Mouse (Mus musculus): ENCODE data around the gene Fst. TPM values are rescaled to one million over a fixed set of nuclear protein-coding genes. Genes with fewer than 3 reads are reported as not detected.

Gene Fst
- polyA plus RNA-seq, 1 experiment from 2014 or later, result 58.4 TPM

DNA sequence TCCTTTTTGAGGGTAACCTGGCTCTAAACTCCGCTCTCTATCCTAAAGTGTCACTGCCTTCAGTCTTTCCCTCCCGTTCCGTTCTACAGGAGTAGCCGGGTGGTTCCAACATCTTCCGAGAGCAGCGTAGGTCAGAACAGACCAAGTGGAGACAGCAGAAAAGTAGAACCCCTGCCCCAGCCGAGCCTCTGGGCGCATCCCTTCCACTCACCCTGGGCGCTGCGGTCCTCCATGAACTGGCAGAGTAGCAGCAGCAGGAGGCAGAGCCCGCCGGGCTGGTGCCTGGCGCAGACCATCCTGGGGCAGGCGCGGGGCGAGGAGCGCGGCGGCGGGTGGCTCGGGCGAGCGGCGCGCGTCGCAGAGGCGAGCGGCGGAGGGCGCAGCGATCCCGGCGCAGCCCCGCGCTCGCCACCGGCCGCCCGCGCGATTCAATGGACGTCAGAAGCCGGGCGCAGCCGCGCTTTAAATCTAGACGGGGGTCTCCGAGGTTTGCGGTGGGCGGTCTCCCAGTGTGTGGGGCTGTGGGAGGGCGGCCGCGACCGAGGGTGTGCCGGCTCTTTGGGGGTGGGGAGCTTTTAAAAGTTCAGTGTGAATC, 363 bp downstream of the Fst start:
- Histone ChIP-seq H3K27ac (peak overlapping the region; percentile 70), H3K27me3 (peaks cover 73% of the 10 kb centered on the region), H3K4me2 (replicated peaks) (peak overlapping the region; percentile 94), H3K9me3 (no peaks in the 10 kb centered on the region), H3K4me1 (peaks cover 27% of the 10 kb centered on the region), H3K36me3 (no peaks in the 10 kb centered on the region), H3K4me3 (peak overlapping the region; percentile 60), H3K9ac (peak overlapping the region; percentile 75)
- peak; percentile 72 for ATAC-seq (ENCODE audit: low FRiP score, low read depth)
- WGBS, result under 1% methylated on average over 56 of the region's 56 CpGs

DNA sequence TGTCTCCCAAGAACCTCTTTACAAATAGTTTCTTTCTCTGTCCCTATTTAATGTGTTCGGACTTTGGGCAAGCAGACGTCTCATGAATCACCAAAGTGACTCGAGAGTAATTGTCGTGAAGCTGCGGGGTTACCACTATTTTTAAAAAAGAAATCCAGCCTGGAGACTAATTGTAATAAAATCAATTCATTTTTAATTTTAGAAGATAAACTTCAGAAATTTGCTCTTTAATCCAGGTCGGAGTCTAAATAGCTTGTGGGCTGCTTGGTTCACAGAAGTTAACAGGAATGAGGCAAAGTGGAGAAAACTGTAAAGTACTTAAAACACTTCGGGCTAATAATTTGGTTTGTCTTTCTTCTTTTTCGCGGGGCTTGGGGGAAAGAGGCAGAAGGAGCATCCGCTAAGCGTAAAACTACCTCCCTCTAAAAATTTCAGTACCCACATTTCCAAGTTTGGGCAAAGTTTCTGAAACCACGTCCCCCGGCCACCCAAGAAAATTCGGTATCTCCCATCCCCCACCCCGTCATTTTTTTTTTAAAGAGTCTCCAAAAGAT, 1.1 kb downstream of the Fst start:
- peak overlapping the region; percentile 60 for H3K4me3 ChIP-seq
- H3K9ac ChIP-seq, result peak overlapping the region; percentile 75
- H3K4me2 ChIP-seq (replicated peaks), result peak overlapping the region; percentile 94
- no peaks in the 10 kb centered on the region for H3K9me3 ChIP-seq
- peaks cover 27% of the 10 kb centered on the region for H3K4me1 ChIP-seq
- H3K27ac ChIP-seq, result no peak overlapping the region
- no peak for ATAC-seq (ENCODE audit: low FRiP score, low read depth)
- H3K27me3 ChIP-seq, result peaks cover 69% of the 10 kb centered on the region
- WGBS, result 1% methylated on average over 15 of the region's 15 CpGs
- 0 out of 2 replicates have a peak, but pooled peaks cover under 1% of the 10 kb centered on the region for H3K36me3 ChIP-seq

DNA sequence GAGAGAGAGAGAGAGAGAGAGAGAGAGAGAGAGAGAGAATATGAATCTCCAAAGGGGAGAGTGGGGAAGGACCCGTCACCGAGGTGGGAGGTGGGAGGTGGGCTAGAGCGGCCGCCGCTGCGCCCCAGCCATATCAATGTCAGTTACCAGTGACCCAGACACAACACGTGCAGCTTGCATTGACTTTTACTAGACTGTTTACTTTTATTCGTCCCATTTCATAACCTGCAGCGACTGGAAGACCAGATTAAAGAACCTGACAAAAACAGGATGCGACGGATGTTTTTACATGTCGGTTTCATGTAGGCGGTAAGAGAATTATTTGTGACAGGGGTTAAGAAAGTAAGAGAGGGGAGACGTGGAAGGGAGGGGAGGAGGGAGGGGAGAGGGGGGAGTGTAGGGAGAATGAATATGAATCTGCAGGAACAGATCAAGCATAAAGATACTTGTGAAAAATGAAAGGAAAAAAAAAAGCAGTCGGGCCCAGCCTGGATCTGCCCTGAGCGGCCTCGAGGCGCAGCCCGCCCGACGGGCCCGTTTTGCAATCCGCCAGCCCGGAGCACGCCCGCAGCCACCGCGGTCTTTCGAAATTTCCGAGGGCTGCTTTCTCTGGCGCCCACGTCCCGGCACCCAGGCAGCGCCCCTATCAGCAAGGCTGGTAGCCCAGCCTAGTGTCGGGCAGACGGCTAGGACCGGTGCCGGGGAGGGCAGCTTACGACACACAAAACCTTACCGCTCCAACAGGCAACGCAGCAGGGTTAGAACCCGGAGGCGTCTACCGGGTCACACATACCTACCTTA, 1.8 kb downstream of the Fst start:
- H3K4me1 ChIP-seq, result peaks cover 27% of the 10 kb centered on the region
- peaks cover 68% of the 10 kb centered on the region for H3K27me3 ChIP-seq
- H3K36me3 ChIP-seq, result 0 out of 2 replicates have a peak, but pooled peaks cover 3% of the 10 kb centered on the region
- no peak overlapping the region for H3K27ac ChIP-seq
- H3K4me2 ChIP-seq (replicated peaks), result peak overlapping the region; percentile 94
- H3K9me3 ChIP-seq, result no peaks in the 10 kb centered on the region
- WGBS, result under 1% methylated on average over 44 of the region's 44 CpGs
- ATAC-seq (ENCODE audit: low FRiP score, low read depth), result no peak
- H3K9ac ChIP-seq, result peak overlapping the region; percentile 75
- peak overlapping the region; percentile 60 for H3K4me3 ChIP-seq

DNA sequence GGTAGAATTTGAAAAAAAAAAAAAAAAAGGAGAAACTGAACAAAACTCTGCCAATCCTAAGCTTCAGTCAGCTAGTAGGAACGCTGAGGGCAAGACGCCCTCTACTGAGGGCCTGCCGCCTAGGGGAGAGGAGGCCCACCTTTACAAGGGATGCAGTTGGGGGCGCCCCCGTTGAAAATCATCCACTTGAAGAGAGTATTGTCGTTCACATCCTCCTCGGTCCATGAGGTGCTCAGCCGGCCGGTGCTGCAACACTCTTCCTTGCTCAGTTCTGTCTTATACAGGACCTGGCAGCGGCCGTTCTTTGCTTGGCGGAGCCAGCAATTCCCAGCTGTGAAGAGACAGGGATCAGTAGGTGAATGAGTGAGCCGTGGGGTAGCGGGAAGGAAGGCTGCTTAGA, 2.5 kb downstream of the Fst start:
- H3K9ac ChIP-seq, result peak overlapping the region; percentile 60; the same call in 1 of the 2 replicates
- H3K27me3 ChIP-seq, result peaks cover 62% of the 10 kb centered on the region
- H3K27ac ChIP-seq, result no peak overlapping the region
- peaks cover 27% of the 10 kb centered on the region for H3K4me1 ChIP-seq
- WGBS, result 1% methylated on average over 14 of the region's 14 CpGs
- no peaks in the 10 kb centered on the region for H3K9me3 ChIP-seq
- peak overlapping the region; percentile 60 for H3K4me3 ChIP-seq
- ATAC-seq (ENCODE audit: low FRiP score, low read depth), result no peak
- H3K4me2 ChIP-seq (replicated peaks), result peak overlapping the region; percentile 94
- peaks cover 7% of the 10 kb centered on the region for H3K36me3 ChIP-seq

DNA sequence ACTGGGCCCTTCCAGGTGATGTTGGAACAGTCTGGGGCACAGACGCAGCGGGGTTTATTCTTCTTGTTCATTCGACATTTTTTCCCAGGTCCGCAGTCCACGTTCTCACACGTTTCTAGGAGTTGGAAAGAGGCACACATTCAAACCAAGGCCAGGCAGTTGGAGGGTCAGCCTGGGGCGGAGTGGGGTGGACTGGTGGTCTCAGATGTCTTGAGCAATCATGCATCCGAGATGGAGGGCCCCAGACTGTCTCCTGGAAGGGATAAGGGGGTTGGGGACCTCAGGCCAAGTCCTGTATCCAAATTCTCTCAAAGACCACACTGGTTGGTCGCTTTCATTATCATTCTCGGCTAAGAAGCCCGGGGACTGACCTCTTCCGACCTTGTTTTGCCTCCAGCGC, 3.0 kb downstream of the Fst start:
- Histone ChIP-seq H3K27me3 (peaks cover 60% of the 10 kb centered on the region), H3K27ac (no peak overlapping the region), H3K36me3 (peaks cover 7% of the 10 kb centered on the region), H3K4me2 (replicated peaks) (peak overlapping the region; percentile 94), H3K4me1 (peaks cover 27% of the 10 kb centered on the region), H3K4me3 (peak overlapping the region; percentile 60), H3K9me3 (no peaks in the 10 kb centered on the region), H3K9ac (peak overlapping the region; percentile 60; the same call in 1 of the 2 replicates)
- no peak for ATAC-seq (ENCODE audit: low FRiP score, low read depth)
- WGBS, result 51% methylated on average over 13 of the region's 13 CpGs

DNA sequence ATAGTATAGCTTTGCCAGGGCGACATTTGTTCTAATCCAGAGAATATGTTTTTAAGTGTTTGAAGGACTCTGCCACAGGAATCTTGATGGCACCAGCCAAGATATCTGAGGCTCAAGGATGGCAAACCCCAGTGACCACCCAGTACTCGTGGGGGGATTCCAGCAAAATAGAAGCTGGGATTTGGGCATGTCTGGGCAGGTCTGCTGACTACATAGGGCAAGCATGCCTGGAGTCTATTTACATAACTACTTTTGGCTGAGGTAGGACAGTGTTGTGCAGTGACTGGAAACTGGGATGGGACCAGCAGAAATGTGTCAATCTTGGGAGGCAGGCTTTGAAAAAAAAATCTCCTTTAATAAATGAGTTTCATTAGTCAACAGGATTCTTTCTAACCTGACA, 11.5 kb downstream of the Fst start:
- Histone ChIP-seq H3K36me3 (peaks cover 4% of the 10 kb centered on the region), H3K4me2 (replicated peaks) (no peak overlapping the region), H3K9ac (no peak overlapping the region), H3K27me3 (no peaks in the 10 kb centered on the region), H3K4me3 (no peak overlapping the region), H3K27ac (no peak overlapping the region), H3K9me3 (no peaks in the 10 kb centered on the region), H3K4me1 (no peaks in the 10 kb centered on the region)
- 69% methylated on average over 2 of the region's 2 CpGs for WGBS
- ATAC-seq (ENCODE audit: low FRiP score, low read depth), result no peak

DNA sequence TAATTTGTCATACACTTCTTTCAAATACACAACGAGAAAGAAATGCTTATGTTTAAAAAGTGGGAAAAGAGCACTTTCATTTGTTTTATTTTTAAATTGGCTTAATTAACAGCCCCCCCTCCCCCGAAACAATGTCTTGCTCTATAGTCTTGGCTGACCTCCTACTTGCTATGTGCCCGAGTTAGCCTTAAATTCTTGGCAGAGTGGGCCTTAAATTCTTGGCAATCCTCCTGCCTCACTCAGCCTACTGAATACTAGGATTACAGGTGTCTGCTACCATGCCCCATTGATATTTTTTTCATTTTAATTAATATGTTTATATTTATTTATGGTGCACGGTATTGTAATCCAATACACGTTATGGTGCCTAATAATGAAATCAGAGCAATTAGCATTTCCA, 26.3 kb downstream of the Fst start:
- no peak for ATAC-seq (ENCODE audit: low FRiP score, low read depth)
- 83% methylated on average over 5 of the region's 5 CpGs for WGBS
- Histone ChIP-seq H3K36me3 (no peaks in the 10 kb centered on the region), H3K9ac (no peak overlapping the region), H3K27ac (no peak overlapping the region), H3K4me3 (no peak overlapping the region), H3K9me3 (no peaks in the 10 kb centered on the region), H3K4me1 (no peaks in the 10 kb centered on the region), H3K4me2 (replicated peaks) (no peak overlapping the region), H3K27me3 (no peaks in the 10 kb centered on the region)

DNA sequence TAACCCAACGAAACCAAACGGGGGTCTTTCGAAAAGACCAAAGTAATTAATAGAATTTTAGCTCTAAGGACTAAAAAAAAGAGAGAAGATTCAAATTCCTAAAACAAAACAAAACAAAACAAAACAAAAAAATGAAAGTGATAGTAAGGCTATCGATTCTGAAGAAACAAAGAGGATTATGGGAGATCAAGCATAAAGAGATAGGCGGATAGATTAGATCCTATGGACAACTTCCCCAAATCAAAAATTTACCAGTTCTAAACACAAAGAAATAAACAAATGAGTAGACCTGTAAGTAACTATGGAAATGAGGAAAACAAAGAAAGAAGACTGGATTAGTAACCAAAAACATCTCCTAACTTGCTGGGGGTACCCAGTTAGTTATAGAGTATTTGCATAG, 33.5 kb downstream of the Fst start:
- Histone ChIP-seq H3K9ac (no peak overlapping the region), H3K4me2 (replicated peaks) (no peak overlapping the region), H3K4me3 (no peak overlapping the region), H3K27me3 (no peaks in the 10 kb centered on the region), H3K36me3 (no peaks in the 10 kb centered on the region), H3K9me3 (no peaks in the 10 kb centered on the region; the same call in 1 of the 2 replicates), H3K4me1 (no peaks in the 10 kb centered on the region), H3K27ac (no peak overlapping the region)
- ATAC-seq (ENCODE audit: low FRiP score, low read depth), result no peak
- 94% methylated on average over 5 of the region's 5 CpGs for WGBS

DNA sequence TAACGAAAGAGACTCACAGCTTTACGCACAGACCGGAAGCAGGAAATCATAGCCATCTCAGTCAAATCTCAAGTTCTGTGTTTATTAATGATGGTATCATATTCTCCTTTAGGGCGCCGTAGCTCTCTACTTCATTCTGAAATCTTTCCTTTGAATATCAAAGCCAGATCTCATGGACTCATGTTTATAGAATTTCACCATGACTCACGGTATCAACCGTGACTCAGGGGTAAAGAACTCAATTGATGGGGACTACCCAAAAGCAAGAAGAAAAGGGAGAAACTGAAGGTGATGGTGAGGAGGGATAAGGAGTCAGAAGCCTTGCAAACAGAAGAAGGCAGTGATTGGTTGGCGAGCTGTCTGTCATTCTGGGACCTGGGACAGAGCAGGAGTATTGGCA, 38.5 kb downstream of the Fst start:
- no peaks in the 10 kb centered on the region for H3K4me1 ChIP-seq
- no peak overlapping the region for H3K9ac ChIP-seq
- H3K4me2 ChIP-seq (replicated peaks), result no peak overlapping the region
- 79% methylated on average over 8 of the region's 8 CpGs for WGBS
- H3K27ac ChIP-seq, result no peak overlapping the region
- no peak for ATAC-seq (ENCODE audit: low FRiP score, low read depth)
- H3K4me3 ChIP-seq, result no peak overlapping the region
- H3K36me3 ChIP-seq, result no peaks in the 10 kb centered on the region
- H3K9me3 ChIP-seq, result no peaks in the 10 kb centered on the region; the same call in 1 of the 2 replicates
- no peaks in the 10 kb centered on the region for H3K27me3 ChIP-seq

DNA sequence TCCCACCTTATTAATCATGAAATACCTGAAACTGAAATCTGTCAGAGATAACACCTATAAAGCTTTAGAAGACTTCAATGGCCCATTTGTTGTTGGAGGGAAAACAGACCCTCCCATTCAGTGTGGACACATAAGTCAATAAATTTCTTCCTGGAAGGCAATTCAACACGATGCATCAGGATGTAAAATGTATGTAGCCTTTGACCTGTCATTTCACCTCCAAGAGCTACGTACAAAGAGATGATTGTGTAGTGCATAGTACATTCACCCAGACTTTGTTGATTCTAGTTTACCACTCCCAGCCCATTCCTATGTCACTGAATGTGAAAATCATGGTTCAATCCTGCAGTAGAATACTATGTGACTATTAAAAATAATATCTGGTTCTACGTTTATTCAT, 39.4 kb downstream of the Fst start:
- WGBS, result 73% methylated on average over 3 of the region's 3 CpGs
- Histone ChIP-seq H3K4me2 (replicated peaks) (no peak overlapping the region), H3K4me1 (no peaks in the 10 kb centered on the region), H3K27ac (no peak overlapping the region), H3K36me3 (no peaks in the 10 kb centered on the region), H3K9me3 (no peaks in the 10 kb centered on the region; the same call in 1 of the 2 replicates), H3K9ac (no peak overlapping the region), H3K4me3 (no peak overlapping the region), H3K27me3 (no peaks in the 10 kb centered on the region)
- ATAC-seq (ENCODE audit: low FRiP score, low read depth), result no peak

DNA sequence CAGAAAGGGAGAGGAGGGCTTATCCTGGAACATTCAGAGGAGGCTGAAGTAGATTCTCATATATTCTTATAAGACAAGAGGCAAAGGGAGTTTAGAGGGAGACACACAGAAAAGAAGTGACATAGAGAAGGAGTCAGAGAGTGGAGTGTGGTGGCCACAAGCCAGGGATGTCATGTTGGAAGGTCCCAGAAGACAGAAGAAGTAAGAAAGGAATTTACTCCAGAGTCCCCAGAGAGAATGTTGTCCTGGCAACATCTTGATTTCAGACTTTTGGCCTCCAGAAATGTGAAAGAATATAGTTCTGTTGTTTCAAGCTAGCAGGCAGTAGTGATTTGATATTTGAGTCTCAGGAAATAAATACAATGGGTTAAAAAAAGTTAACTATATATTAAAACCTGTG, 46.4 kb downstream of the Fst start:
- Histone ChIP-seq H3K9me3 (no peaks in the 10 kb centered on the region), H3K27ac (no peak overlapping the region), H3K27me3 (no peaks in the 10 kb centered on the region), H3K4me1 (no peaks in the 10 kb centered on the region), H3K9ac (no peak overlapping the region), H3K36me3 (no peaks in the 10 kb centered on the region), H3K4me2 (replicated peaks) (no peak overlapping the region), H3K4me3 (no peak overlapping the region)
- ATAC-seq (ENCODE audit: low FRiP score, low read depth), result no peak

DNA sequence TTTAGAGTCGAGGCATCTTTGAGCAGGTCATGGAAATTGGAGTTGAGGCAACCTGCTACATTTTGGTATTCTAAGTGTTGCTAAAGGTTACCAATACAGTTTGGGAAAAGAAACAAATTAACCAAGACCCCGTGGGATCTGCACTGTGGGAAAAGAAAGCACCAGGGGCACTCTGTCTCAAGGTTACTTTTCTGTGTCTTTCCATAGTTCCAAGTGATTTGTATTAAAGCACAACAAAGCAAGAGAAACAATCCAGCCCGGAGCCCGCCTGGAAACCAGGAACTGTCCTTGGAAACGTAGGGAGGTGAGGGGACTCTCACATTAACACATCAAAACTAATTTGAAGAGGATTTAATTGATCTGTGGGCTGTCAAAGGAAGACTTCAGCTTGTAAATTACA, 51.9 kb downstream of the Fst start:
- Histone ChIP-seq H3K4me3 (no peak overlapping the region), H3K9me3 (no peaks in the 10 kb centered on the region), H3K9ac (no peak overlapping the region), H3K27me3 (0 out of 2 replicates have a peak, but pooled peaks cover 4% of the 10 kb centered on the region), H3K4me1 (no peaks in the 10 kb centered on the region), H3K36me3 (no peaks in the 10 kb centered on the region), H3K4me2 (replicated peaks) (no peak overlapping the region), H3K27ac (no peak overlapping the region)
- ATAC-seq (ENCODE audit: low FRiP score, low read depth), result no peak
- 9% methylated on average over 5 of the region's 5 CpGs for WGBS

All from limb, embryonic 13.5 days (tissue).